Mouse (Mus musculus): ENCODE results near the gene Fubp3.

DNA sequence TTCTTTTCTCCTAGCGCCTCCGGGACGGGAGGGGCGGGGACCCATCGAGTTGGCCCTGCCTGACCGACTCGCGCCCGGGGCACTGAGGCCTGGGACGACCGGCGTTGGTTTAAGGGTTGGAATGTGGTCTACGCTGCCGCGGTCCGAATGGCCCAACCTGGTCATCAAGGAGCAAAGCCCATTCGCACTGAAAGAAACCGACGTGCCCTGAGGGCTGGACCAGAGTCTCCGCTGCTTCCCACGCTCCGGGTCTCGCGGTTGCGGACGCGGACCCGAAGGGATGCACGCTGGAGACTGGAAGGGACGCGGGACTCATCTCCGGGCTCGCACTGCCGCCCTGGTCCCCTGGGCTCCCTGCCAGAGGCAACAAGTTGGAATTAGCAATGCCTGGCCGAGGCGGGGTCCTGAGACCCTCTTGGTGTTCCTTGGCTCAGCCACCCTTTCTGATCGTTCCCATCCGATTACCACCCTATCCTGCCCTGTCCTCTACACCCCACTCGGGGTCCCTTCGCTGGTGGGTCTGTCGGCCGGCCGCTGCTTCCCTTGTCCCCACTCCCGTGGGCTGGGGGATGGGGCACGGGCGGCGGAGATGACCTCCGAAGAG, 63.8 kb downstream of the Fubp3 start:
- TF ChIP-seq POLR2A (IDR thresholded peaks at IDR 0.05; ENCODE audit: borderline replicate concordance, insufficient read depth, low read length) (no peak), CTCF (IDR thresholded peaks at IDR 0.05; ENCODE audit: borderline replicate concordance, insufficient read depth, low read depth, low read length) (no peak)
